Mouse (Mus musculus): ENCODE measurements around the gene Gpr87.

DNA sequence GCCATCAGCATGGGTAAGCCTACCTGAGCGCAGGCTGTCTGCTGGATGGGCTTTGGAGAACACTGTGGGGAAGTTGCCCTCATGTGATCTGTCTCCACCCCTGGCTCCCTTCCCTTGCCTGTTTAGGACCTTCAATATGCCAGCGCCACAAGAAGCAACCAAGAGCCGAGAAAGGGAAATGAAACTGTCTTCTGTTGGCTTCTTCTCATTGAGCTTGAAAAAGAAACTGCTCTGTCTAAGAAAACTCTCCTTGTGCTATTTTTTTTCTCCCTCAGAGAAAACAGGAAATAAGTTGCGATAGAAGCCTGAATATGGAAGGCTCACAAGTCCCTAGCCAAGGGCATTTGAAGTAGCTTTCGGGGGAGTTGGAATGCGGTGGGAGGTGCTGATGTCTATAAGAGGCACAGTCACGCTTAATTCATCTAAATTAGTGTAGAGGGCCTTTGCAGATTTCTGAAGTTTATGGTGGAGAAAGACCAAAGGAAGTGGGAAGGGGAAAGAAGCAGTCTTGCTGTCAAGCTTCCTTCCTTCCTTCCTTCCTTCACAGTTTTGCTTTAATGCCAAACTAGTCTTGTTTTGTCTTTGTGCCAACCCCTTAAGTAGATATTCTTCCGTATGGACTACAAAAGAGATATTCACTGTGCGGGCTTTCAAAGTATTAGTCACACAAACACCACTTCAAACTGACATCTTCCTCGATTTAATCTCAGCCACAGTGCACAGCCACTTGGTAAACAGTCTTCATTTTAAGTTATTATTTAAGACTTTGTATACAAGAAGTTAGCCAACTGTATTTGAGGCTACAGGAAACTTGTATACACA lies 34.0 kb upstream of the Gpr87 start:
- TF ChIP-seq CTCF (IDR thresholded peaks at IDR 0.05; ENCODE audit: control insufficient read depth, insufficient read depth, insufficient read length) (no peak), MYOD1 (IDR thresholded peaks at IDR 0.05; ENCODE audit: control insufficient read depth, insufficient read length, low read depth) (no peak), MAX (IDR thresholded peaks at IDR 0.05) (no peak), FOSL1 (IDR thresholded peaks at IDR 0.05; ENCODE audit: insufficient read depth, low read length, poor library complexity, severe bottlenecking) (no peak)

Data from C2C12 (cell line).